Mouse (Mus musculus) heart, embryonic 16.5 days (tissue): Measurements from ENCODE around the gene Nfix. TPM values are rescaled to one million over a fixed set of nuclear protein-coding genes. Genes with fewer than 3 reads are reported as not detected.

Experiments
- ATAC-seq: fragments of 200-750 bp; cut with Nextera tagmentation; replicated peaks from 2 replicates; pipeline ENCODE4 v1.8.0; 2017; ENCODE audit warnings: moderate number of reproducible peaks; ENCODE audit not compliant: insufficient read depth, low FRiP score; ENCODE audit errors: extremely low read depth
- H3K27ac ChIP-seq: fragments of 300-500 bp; sonication (generic); 2 replicates; pipeline ENCODE4 v1.5.1; 2014; ENCODE audit warnings: mild to moderate bottlenecking, low read length, control low read depth, moderate library complexity
- H3K27me3 ChIP-seq: fragments of 300-500 bp; sonication (generic); 2 replicates; pipeline ENCODE4 v1.6.1; 2014; ENCODE audit warnings: low read length, mixed read lengths; ENCODE audit not compliant: control insufficient read depth, insufficient read depth
- H3K36me3 ChIP-seq: fragments of 300-500 bp; sonication (generic); 2 replicates; pipeline ENCODE4 v1.6.1; 2014; ENCODE audit not compliant: control insufficient read depth, insufficient read depth
- H3K4me1 ChIP-seq: fragments of 300-500 bp; sonication (generic); 2 replicates; pipeline ENCODE4 v1.6.1; 2014; ENCODE audit warnings: low read length, mixed read lengths; ENCODE audit not compliant: control insufficient read depth, insufficient read depth
- H3K4me2 ChIP-seq: fragments of 300-500 bp; sonication (generic); 2 replicates; pipeline ENCODE4 v1.6.1; 2014; ENCODE audit warnings: low read depth, mild to moderate bottlenecking, control low read depth, low read length
- H3K4me3 ChIP-seq: fragments of 300-500 bp; sonication (generic); 2 replicates; pipeline ENCODE4 v1.5.1; 2014; ENCODE audit warnings: mild to moderate bottlenecking, control low read depth, low read length
- H3K9ac ChIP-seq: fragments of 300-500 bp; sonication (generic); 2 replicates; pipeline ENCODE4 v1.6.1; 2014; ENCODE audit warnings: low read length, control low read depth
- H3K9me3 ChIP-seq: fragments of 300-500 bp; sonication (generic); replicated peaks from 2 replicates; pipeline ENCODE4 v1.6.1; 2016; ENCODE audit warnings: low read length; ENCODE audit not compliant: control insufficient read depth
- WGBS: fragments of 180-500 bp; shearing (Covaris S2); extraction: QIAGEN DNeasy Blood & Tissue Kit; methylation state at CpG from one replicate; pipeline ENCODE4 v1.1.7; 2014; 5-methylcytosine and 5-hydroxymethylcytosine counted together
- polyA plus RNA-seq: library from polyadenylated mRNA; unstranded; fragments of >200 nt; fragmentation: Nextera tagmentation; extraction: Ambion mirVana; gene quantifications from 2 replicates; pipeline ENCODE4 v1.2.1, GENCODE M21; 2015

Gene Nfix
- polyA plus RNA-seq, 1 experiment from 2014 or later = 12.7 TPM

DNA sequence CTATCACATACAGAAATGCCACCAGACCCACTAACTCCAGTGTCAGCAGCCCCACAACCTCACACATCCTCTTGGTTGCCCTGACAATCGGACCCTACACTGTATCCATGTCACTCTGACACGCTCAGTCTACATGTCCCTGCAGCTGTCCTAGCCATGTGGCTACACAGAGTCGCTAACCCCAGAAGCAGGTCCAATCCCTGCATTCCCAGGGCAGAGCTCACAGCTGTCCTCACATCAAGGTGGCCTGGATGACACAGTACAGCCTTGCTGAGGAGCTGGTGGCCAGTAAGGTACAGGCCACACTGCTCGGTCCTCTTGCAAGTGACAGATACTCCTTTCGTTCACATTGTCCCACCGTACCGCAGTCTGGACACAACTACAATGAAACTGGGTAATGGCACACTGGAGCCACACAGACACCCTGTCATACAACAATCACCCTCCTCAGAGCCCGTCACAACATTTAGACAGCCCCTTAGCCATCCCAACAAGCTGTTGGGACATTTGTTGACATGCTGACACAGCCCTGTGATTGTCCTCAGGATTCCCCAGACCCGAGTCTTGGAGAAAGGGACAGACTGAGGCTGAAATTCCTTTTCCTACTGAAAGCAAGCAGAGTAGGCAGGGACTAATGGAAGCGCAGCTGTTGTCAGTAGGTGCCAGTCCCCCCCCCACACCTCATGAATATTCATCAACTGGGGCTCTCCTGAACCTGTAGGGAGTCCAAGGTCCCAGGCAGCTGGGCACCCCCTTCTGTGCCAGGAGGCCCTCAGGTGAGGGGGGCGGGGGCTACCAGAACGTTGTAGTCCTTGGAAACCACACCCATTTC is 9.2 kb upstream of the Nfix start:
- Histone ChIP-seq H3K9me3 (peaks cover 3% of the 10 kb centered on the region; the same call in 1 of the 2 replicates), H3K4me1 (peaks cover 6% of the 10 kb centered on the region), H3K9ac (no peak overlapping the region), H3K4me2 (no peak overlapping the region), H3K27ac (no peak overlapping the region), H3K27me3 (peaks cover 6% of the 10 kb centered on the region; the same call in 1 of the 2 replicates), H3K36me3 (no peaks in the 10 kb centered on the region), H3K4me3 (no peak overlapping the region)
- no peak for ATAC-seq
- 61% methylated on average over 12 of the region's 12 CpGs for WGBS

DNA sequence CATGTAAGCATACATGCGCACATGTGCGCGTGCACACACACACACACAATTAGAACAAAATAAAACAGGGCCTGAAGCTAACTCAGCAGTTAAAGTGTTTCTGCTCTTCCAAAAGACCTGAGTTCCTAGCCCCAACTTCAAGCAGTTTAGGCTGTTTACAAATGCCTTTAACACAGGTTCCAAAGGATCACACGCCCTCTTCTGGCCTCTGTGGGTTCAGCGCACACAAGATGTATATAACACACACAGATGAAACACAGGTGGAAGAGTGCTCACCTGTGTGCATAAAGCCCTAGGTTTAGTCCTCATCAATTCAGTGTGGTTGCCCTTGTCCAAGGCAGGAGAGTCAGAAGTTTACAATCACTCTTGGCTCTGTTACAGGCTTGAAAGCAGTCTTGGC is 5.9 kb upstream of the Nfix start:
- H3K4me2 ChIP-seq = no peak overlapping the region
- peaks cover 4% of the 10 kb centered on the region; the same call in 1 of the 2 replicates for H3K27me3 ChIP-seq
- 0 out of 2 replicates have a peak, but pooled peaks cover under 1% of the 10 kb centered on the region for H3K4me1 ChIP-seq
- H3K27ac ChIP-seq = no peak overlapping the region
- H3K4me3 ChIP-seq = no peak overlapping the region
- H3K36me3 ChIP-seq = no peaks in the 10 kb centered on the region
- H3K9me3 ChIP-seq = peaks cover 3% of the 10 kb centered on the region; the same call in 1 of the 2 replicates
- H3K9ac ChIP-seq = no peak overlapping the region
- 93% methylated on average over 5 of the region's 5 CpGs for WGBS
- no peak for ATAC-seq

DNA sequence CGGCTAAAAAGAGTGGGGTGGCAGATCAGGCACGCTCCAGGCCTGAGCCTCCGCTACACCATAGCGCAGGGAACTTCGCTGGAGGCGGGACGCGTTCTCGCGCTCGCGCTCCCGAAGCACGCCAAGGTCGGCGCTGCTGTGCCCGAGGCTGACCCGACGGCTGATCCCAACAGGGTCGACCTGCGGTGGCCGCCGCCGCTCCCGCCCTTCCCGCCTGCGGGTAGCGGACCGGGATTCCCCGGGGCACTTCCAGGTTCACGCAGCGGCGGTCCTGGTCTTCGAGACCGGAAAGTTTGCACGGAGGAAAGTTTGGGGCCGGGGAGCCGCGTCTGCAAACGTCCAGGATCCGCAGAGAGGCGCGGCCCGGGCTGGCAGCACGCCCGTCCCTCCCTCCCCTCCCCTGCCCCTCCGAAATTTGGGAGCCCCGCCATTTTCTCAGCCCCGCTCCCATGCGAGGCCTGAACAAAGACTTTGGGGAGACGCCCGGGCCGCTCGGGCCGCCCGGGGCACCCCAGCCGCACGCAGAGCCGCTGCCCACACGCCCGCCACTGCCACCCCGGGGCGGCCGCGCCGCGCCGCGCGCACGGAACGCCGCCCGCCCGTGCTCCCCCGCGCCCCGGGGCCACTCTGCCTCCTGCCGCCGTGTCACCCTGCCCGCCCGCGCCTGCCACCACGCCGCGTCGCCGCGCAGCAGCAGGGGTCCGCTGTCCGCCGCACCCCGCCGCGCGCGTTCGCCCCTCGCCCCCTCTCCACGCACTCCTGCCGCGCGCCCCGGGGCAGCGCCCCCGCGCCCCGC is 810 bp downstream of the Nfix start:
- under 1% methylated on average over 81 of the region's 108 CpGs for WGBS
- H3K4me2 ChIP-seq = peak overlapping the region; percentile 76
- peak overlapping the region; percentile 96 for H3K9ac ChIP-seq
- H3K4me3 ChIP-seq = peak overlapping the region; percentile 90
- peak; percentile 29; the same call in 1 of the 2 replicates for ATAC-seq
- H3K9me3 ChIP-seq = no peaks in the 10 kb centered on the region
- peaks cover 20% of the 10 kb centered on the region for H3K27me3 ChIP-seq
- H3K4me1 ChIP-seq = peaks cover 18% of the 10 kb centered on the region
- no peaks in the 10 kb centered on the region for H3K36me3 ChIP-seq
- H3K27ac ChIP-seq = peak overlapping the region; percentile 90

DNA sequence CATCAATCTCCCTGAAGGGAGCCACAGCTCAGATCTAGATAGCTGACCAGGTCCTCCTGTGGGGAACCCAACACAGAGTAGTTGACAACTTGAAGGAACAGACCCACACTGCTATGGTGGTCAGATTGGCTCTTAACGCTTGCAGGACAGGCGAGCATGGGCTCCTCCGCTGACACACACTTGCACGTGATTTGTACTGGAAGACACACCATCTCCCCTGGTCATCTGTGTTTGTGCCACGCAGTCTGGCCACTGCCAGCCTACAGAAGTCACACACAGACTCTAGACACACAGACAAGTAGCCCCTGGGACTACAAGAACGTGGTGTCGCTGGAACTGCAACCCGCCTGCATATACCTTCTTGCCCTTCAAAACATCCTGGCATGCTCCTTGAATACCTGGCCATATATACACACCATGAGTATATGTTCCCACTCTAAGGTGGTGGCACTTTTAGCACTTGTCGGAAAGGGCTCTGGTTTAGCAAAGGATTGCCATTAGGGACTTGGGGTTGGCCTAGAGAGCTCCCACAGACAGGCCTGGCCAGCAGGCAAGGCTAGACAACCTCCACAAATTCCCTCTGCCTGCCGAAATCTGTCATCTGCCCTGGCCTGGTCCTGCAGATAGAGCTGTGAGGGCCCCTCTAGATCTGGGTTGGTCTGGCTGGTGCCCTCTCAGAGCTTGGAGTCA is 1.6 kb downstream of the Nfix start:
- 66% methylated on average over 10 of the region's 10 CpGs for WGBS
- Histone ChIP-seq H3K27ac (0 out of 2 replicates have a peak overlapping the region, but pooled peaks have one; percentile 28), H3K4me1 (peaks cover 26% of the 10 kb centered on the region), H3K4me2 (peak overlapping the region; percentile 76), H3K4me3 (peak overlapping the region; percentile 90), H3K27me3 (peaks cover 20% of the 10 kb centered on the region), H3K9me3 (no peaks in the 10 kb centered on the region), H3K36me3 (no peaks in the 10 kb centered on the region), H3K9ac (peak overlapping the region; percentile 96)
- no peak for ATAC-seq

DNA sequence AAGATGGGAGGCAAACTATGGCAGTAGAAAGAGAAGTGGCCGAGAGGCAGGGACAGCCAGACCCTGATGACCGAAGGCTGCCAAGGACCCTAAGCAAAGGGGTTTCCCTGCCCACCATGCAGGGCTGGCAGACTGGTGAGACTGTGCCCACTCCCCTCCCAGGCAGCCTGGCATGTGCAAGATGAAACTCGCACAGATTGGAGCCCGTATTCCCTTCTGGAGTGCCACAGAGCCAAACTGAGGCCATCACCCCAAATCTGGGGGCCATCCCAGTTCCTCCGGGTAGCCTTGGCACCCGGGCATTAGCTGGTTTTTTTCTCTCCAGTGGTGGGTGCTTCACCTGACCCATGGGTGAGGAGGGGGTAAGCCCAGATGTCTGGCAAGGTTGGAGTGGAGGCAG is 2.2 kb downstream of the Nfix start:
- Histone ChIP-seq H3K9ac (no peak overlapping the region; the same call in 1 of the 2 replicates), H3K9me3 (no peaks in the 10 kb centered on the region), H3K4me3 (peak overlapping the region; percentile 90; the same call in 1 of the 2 replicates), H3K4me1 (peaks cover 27% of the 10 kb centered on the region), H3K36me3 (no peaks in the 10 kb centered on the region), H3K4me2 (peak overlapping the region; percentile 76; the same call in 1 of the 2 replicates), H3K27ac (no peak overlapping the region), H3K27me3 (peaks cover 20% of the 10 kb centered on the region)
- WGBS = 81% methylated on average over 6 of the region's 6 CpGs
- ATAC-seq = no peak

DNA sequence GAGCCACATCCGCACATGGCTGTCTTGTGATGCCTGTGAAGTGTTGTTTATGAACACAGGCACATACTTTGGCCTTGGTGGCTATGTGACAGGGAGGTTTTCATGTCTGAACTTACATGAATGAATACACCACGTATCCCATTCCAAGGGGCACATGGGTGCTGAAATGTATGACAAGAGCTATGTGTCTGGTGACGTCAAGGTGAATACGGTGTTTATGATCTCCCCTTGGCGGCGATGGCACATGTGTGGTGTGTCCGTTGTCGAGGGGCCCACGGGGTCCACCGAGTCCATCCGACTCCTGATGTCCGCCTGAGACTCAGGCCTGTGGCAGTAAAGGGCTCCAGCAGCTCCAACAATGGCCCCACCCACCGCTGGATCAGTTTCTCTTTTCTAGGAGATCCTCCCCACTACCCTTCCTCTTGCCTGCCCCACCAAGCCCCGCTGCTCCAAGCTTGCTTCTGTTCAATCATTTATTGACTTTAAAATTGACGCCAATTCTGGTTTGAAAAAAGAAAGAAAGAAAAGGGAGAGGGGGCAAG is 2.8 kb downstream of the Nfix start:
- Histone ChIP-seq H3K9me3 (no peaks in the 10 kb centered on the region), H3K36me3 (no peaks in the 10 kb centered on the region), H3K4me1 (peaks cover 27% of the 10 kb centered on the region), H3K4me2 (no peak overlapping the region), H3K4me3 (no peak overlapping the region), H3K27me3 (peaks cover 18% of the 10 kb centered on the region), H3K9ac (no peak overlapping the region), H3K27ac (no peak overlapping the region)
- 84% methylated on average over 15 of the region's 15 CpGs for WGBS
- no peak for ATAC-seq

DNA sequence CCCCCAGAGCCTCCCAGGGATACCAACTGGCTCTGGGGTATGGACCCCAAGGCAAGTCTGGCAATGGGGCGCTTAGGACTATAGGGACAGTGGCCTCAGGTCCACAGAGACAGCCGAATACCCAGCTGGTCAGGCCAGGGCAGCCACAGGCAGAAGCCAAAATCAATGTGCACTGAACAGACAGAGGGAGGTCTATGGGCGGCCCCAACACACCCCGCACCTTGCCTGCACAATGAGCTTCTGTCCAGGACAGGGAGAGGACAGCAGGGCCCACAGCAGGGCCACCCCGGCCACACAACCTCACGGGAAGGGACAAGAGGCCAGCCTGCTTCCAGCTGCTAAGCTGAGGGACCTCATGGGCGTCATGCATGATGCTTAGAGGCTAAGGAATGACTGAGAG is 5.7 kb downstream of the Nfix start:
- Histone ChIP-seq H3K36me3 (no peaks in the 10 kb centered on the region), H3K9ac (no peak overlapping the region), H3K27me3 (peaks cover 16% of the 10 kb centered on the region), H3K4me3 (no peak overlapping the region), H3K4me1 (peaks cover 33% of the 10 kb centered on the region), H3K9me3 (no peaks in the 10 kb centered on the region), H3K27ac (peak overlapping the region; percentile 71), H3K4me2 (no peak overlapping the region)
- WGBS = 62% methylated on average over 7 of the region's 7 CpGs
- ATAC-seq = no peak

DNA sequence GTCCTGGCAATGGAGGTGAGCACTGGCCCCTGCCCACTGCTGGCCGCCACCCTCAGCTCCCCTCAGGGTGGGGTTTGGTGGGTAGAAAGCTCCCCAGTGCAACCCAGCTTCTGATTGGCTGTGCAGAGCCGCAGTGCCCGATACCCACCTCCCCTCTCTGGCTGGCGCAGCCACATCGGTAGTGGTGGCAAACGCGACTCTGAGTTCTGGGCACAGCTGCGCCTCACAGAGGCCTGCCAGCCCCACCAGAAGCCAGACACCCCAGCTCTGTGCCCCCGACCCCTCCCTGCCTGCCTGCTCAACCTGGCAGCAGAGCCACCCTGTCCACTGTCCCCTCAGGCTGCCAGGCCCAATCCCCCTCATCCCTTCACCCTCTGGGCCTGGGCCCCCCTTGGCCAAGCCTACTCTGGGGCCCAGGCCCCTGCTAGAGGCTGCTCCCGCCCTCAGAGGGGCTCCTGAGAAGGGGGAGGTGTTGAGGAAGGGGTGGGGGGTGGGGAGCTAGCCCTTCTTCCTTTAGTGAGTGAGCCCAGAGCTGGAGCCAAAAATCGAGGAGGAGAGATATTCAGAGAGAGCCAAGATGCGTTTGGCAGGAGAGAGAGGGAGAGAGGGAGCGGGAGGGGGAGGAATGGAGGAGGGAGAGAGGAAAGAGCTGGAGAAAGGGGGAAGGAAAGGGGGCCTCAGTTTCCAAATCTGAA is 6.2 kb downstream of the Nfix start:
- no peak overlapping the region for H3K4me3 ChIP-seq
- peak overlapping the region; percentile 40 for H3K4me2 ChIP-seq

More for the DNA sequence above, 6.2 kb downstream of the Nfix start:
- ATAC-seq = peak; percentile 59
- no peaks in the 10 kb centered on the region for H3K9me3 ChIP-seq
- no peaks in the 10 kb centered on the region for H3K36me3 ChIP-seq
- WGBS = 56% methylated on average over 13 of the region's 13 CpGs
- peak overlapping the region; percentile 31 for H3K9ac ChIP-seq
- peaks cover 17% of the 10 kb centered on the region for H3K27me3 ChIP-seq
- peak overlapping the region; percentile 71 for H3K27ac ChIP-seq
- peaks cover 38% of the 10 kb centered on the region for H3K4me1 ChIP-seq
